Mouse (Mus musculus) liver (tissue): Measurements from ENCODE around the gene Cdk19.

Source experiments
- DNase-seq: peaks from one replicate; pipeline ENCODE4 v3.0.0-alpha.2; 2020; ENCODE audit warnings: mixed read lengths

The Cdk19 gene

GRCm38 (mm10) chr10:40339351-40339964 is at the start of gene Cdk19:
Gene Cdk19, plus strand, starts transcription at chr10:40339564.
- no peak for DNase-seq

GRCm38 (mm10) chr10:40292640-40293039 is 46.7 kb upstream of the Cdk19 start:
- DNase-seq = no peak

- peak; percentile 92 for DNase-seq
These were observed 38.7 kb upstream of the Cdk19 start for GRCm38 (mm10) chr10:40300648-40301171.

- peak; percentile 75 for DNase-seq
These were observed 37.9 kb upstream of the Cdk19 start for GRCm38 (mm10) chr10:40301181-40302075.

GRCm38 (mm10) chr10:40302140-40302985 is 37.0 kb upstream of the Cdk19 start, which contains the start of gene Amd1:
Gene Amd1, minus strand, starts transcription at chr10:40302186.
- peak; percentile 100 for DNase-seq

- DNase-seq = peak; percentile 35
These were observed 33.4 kb upstream of the Cdk19 start for GRCm38 (mm10) chr10:40305989-40306388.

- no peak for DNase-seq
These were observed 31.4 kb upstream of the Cdk19 start for GRCm38 (mm10) chr10:40307826-40308583.

GRCm38 (mm10) chr10:40309884-40310635 is 29.3 kb upstream of the Cdk19 start:
- peak; percentile 92 for DNase-seq

GRCm38 (mm10) chr10:40312781-40313180 is 26.6 kb upstream of the Cdk19 start:
- DNase-seq = no peak

- no peak for DNase-seq
These were observed 22.4 kb upstream of the Cdk19 start for GRCm38 (mm10) chr10:40316841-40317585.

GRCm38 (mm10) chr10:40320306-40320705 is 19.1 kb upstream of the Cdk19 start:
- no peak for DNase-seq

- DNase-seq = peak; percentile 89
These were observed 11.3 kb upstream of the Cdk19 start for GRCm38 (mm10) chr10:40328004-40328551.

- DNase-seq = no peak
These were observed 9.1 kb upstream of the Cdk19 start for GRCm38 (mm10) chr10:40330262-40330661.

GRCm38 (mm10) chr10:40332864-40333263 is 6.5 kb upstream of the Cdk19 start:
- DNase-seq = no peak

- DNase-seq = no peak
These were observed 2.7 kb downstream of the Cdk19 start for GRCm38 (mm10) chr10:40342036-40342435.

- DNase-seq = no peak
These were observed 7.5 kb downstream of the Cdk19 start for GRCm38 (mm10) chr10:40346776-40347403.

GRCm38 (mm10) chr10:40347461-40347954 is 8.1 kb downstream of the Cdk19 start:
- DNase-seq = no peak

GRCm38 (mm10) chr10:40348566-40349536 is 9.5 kb downstream of the Cdk19 start:
- DNase-seq = peak; percentile 98
